ENCODE assay signal across 25 mouse cellular contexts in the genomic region with DNA sequence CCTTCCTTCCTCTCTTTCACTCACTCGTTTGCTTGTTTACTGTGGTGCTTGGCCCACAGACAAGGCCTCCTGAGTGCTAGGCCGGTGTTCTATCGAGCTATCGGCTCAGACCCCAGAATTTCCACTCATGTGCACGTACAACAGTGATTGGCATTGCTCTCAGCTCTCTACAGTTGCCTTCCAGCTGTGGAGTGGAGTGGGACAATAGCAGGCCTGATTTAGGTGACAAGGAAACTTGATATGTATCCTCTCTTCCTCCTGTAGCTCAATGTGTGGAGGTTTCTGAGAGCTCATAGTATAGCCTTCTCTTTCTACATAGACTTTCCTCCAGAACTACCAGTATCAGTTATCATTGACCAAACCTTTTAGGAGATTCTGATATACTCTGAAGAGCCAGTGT.
A peak's percentile ranks its signal among the peaks of the same experiment; 100 is the strongest.
DNase-seq lines count a peak whose midpoint lies in the region; ATAC-seq lines count a peak whose summit lies in the region.
"Had no signal": no experiment of that assay in that cellular context is flagged by ENCODE, and none has a peak within 500 bp of the region (broad histone marks: within the 10 kb centered on the region; RNA-seq: fewer than 3 reads in every experiment).

No protein-coding gene starts in this region.

- peaks cover 10% of the 10 kb centered on the region for H3K4me1 ChIP-seq in hindbrain, embryonic 10.5 days (replicated peaks)
- no peaks in the 10 kb centered on the region for H3K4me1 ChIP-seq in hindbrain, embryonic 14.5 days (replicated peaks; ENCODE audit: control insufficient read depth, insufficient read depth, low read length)
- no peaks in the 10 kb centered on the region for H3K4me1 ChIP-seq in midbrain, embryonic 11.5 days (ENCODE audit: control insufficient read depth, insufficient read depth, low read length)
- no peaks in the 10 kb centered on the region; the same call in 1 of the 2 replicates for H3K4me1 ChIP-seq in midbrain, embryonic 13.5 days (replicated peaks)
- peaks cover 14% of the 10 kb centered on the region; the same call in 1 of the 2 replicates for H3K4me1 ChIP-seq in limb, embryonic 10.5 days
- H3K4me1 ChIP-seq: embryonic facial prominence, embryonic 15.5 days; forebrain, embryonic 15.5 days; hindbrain, embryonic 15.5 days had no signal

- 78% methylated on average over 5 of the region's 5 CpGs for WGBS in hindbrain, embryonic 10.5 days
- 82% methylated on average over 5 of the region's 5 CpGs for WGBS in hindbrain, embryonic 14.5 days
- 72% methylated on average over 5 of the region's 5 CpGs for WGBS in midbrain, embryonic 11.5 days
- WGBS in midbrain, embryonic 13.5 days, result 81% methylated on average over 5 of the region's 5 CpGs
- 88% methylated on average over 5 of the region's 5 CpGs for WGBS in limb, embryonic 10.5 days

- intact Hi-C loops in left cerebral cortex, postnatal 10 days (cut with DNase I), result no loop called here

- H3K36me3 ChIP-seq in hindbrain, embryonic 10.5 days, result peaks cover 3% of the 10 kb centered on the region; the same call in 1 of the 2 replicates
- H3K36me3 ChIP-seq in hindbrain, embryonic 14.5 days (replicated peaks; ENCODE audit: control insufficient read depth, insufficient read depth), result no peaks in the 10 kb centered on the region
- no peaks in the 10 kb centered on the region for H3K36me3 ChIP-seq in midbrain, embryonic 11.5 days (ENCODE audit: control insufficient read depth, insufficient read depth, low read length)
- no peaks in the 10 kb centered on the region for H3K36me3 ChIP-seq in midbrain, embryonic 13.5 days
- H3K36me3 ChIP-seq in limb, embryonic 10.5 days, result no peaks in the 10 kb centered on the region
- H3K36me3 ChIP-seq: embryonic facial prominence, embryonic 15.5 days; forebrain, embryonic 12.5 days; forebrain, embryonic 15.5 days; heart, embryonic 12.5 days; heart, embryonic 15.5 days; hindbrain, embryonic 15.5 days had no signal

- H3K9ac ChIP-seq in hindbrain, embryonic 14.5 days, result no peak overlapping the region
- no peak overlapping the region for H3K9ac ChIP-seq in midbrain, embryonic 11.5 days (ENCODE audit: low read length)
- H3K9ac ChIP-seq in midbrain, embryonic 13.5 days (replicated peaks), result no peak overlapping the region
- H3K9ac ChIP-seq: embryonic facial prominence, embryonic 15.5 days; forebrain, embryonic 12.5 days; forebrain, embryonic 15.5 days; heart, embryonic 12.5 days; heart, embryonic 15.5 days; hindbrain, embryonic 15.5 days had no signal

- no peak overlapping the region for H3K4me2 ChIP-seq in hindbrain, embryonic 14.5 days (replicated peaks)
- H3K4me2 ChIP-seq in midbrain, embryonic 11.5 days, result no peak overlapping the region
- H3K4me2 ChIP-seq in midbrain, embryonic 13.5 days (replicated peaks), result no peak overlapping the region
- H3K4me2 ChIP-seq: embryonic facial prominence, embryonic 15.5 days; forebrain, embryonic 12.5 days; forebrain, embryonic 15.5 days; heart, embryonic 12.5 days; heart, embryonic 15.5 days; hindbrain, embryonic 15.5 days had no signal

- H3K9me3 ChIP-seq in hindbrain, embryonic 10.5 days, result no peaks in the 10 kb centered on the region
- no peaks in the 10 kb centered on the region for H3K9me3 ChIP-seq in hindbrain, embryonic 14.5 days (ENCODE audit: control insufficient read depth, low read length)
- H3K9me3 ChIP-seq in midbrain, embryonic 11.5 days (ENCODE audit: control insufficient read depth, low read length), result no peaks in the 10 kb centered on the region
- no peaks in the 10 kb centered on the region for H3K9me3 ChIP-seq in midbrain, embryonic 13.5 days
- no peaks in the 10 kb centered on the region for H3K9me3 ChIP-seq in limb, embryonic 10.5 days (replicated peaks)
- H3K9me3 ChIP-seq: embryonic facial prominence, embryonic 15.5 days; forebrain, embryonic 12.5 days; forebrain, embryonic 15.5 days; heart, embryonic 12.5 days; heart, embryonic 15.5 days; hindbrain, embryonic 15.5 days had no signal

- ATAC-seq in hindbrain, embryonic 14.5 days (ENCODE audit: low FRiP score), result no peak
- no peak for ATAC-seq in midbrain, embryonic 11.5 days (ENCODE audit: low FRiP score)
- no peak for ATAC-seq in midbrain, embryonic 13.5 days
- ATAC-seq: CD4-positive, CD25-positive, alpha-beta regulatory T cell, adult 4 months; forebrain, embryonic 15.5 days had no signal

- 0 out of 2 replicates have a peak overlapping the region, but pooled peaks have one; percentile 40 for H3K27ac ChIP-seq in hindbrain, embryonic 10.5 days
- H3K27ac ChIP-seq in hindbrain, embryonic 14.5 days, result no peak overlapping the region
- H3K27ac ChIP-seq in midbrain, embryonic 11.5 days (ENCODE audit: low read depth, low read length), result no peak overlapping the region
- H3K27ac ChIP-seq in midbrain, embryonic 13.5 days, result no peak overlapping the region
- peak overlapping the region; percentile 56; the same call in 1 of the 2 replicates for H3K27ac ChIP-seq in limb, embryonic 10.5 days
- H3K27ac ChIP-seq: embryonic facial prominence, embryonic 15.5 days; forebrain, embryonic 12.5 days; forebrain, embryonic 15.5 days; heart, adult 2 months; heart, embryonic 15.5 days; hindbrain, embryonic 15.5 days had no signal

- no peak overlapping the region for H3K4me3 ChIP-seq in hindbrain, embryonic 10.5 days
- no peak overlapping the region for H3K4me3 ChIP-seq in hindbrain, embryonic 14.5 days (replicated peaks; ENCODE audit: low read length)
- no peak overlapping the region for H3K4me3 ChIP-seq in midbrain, embryonic 11.5 days (ENCODE audit: low read depth, low read length)
- H3K4me3 ChIP-seq in midbrain, embryonic 13.5 days (replicated peaks), result no peak overlapping the region
- H3K4me3 ChIP-seq in limb, embryonic 10.5 days, result no peak overlapping the region
- H3K4me3 ChIP-seq: embryonic facial prominence, embryonic 15.5 days; forebrain, embryonic 12.5 days; forebrain, embryonic 15.5 days; heart, adult 2 months; heart, embryonic 12.5 days; heart, embryonic 15.5 days; hindbrain, embryonic 15.5 days had no signal

- H3K27me3 ChIP-seq in hindbrain, embryonic 10.5 days (ENCODE audit: insufficient read depth, poor library complexity, severe bottlenecking), result no peaks in the 10 kb centered on the region
- H3K27me3 ChIP-seq in hindbrain, embryonic 14.5 days (ENCODE audit: control insufficient read depth, insufficient read depth, low read length), result no peaks in the 10 kb centered on the region
- H3K27me3 ChIP-seq in midbrain, embryonic 11.5 days (ENCODE audit: control insufficient read depth, insufficient read depth, low read length), result no peaks in the 10 kb centered on the region
- H3K27me3 ChIP-seq in midbrain, embryonic 13.5 days, result no peaks in the 10 kb centered on the region
- H3K27me3 ChIP-seq in limb, embryonic 10.5 days (ENCODE audit: low read depth, poor library complexity, severe bottlenecking), result no peaks in the 10 kb centered on the region
- H3K27me3 ChIP-seq: embryonic facial prominence, embryonic 15.5 days; forebrain, embryonic 12.5 days; forebrain, embryonic 15.5 days; heart, embryonic 12.5 days; heart, embryonic 15.5 days; hindbrain, embryonic 15.5 days had no signal

- no peak for DNase-seq in hindbrain, embryonic 10.5 days (ENCODE audit: low spot score)
- no peak for DNase-seq in hindbrain, embryonic 14.5 days (ENCODE audit: low spot score)
- DNase-seq in midbrain, embryonic 11.5 days (ENCODE audit: low spot score, missing footprints), result peak; percentile 77
- DNase-seq in limb, embryonic 10.5 days (ENCODE audit: low spot score), result no peak
- DNase-seq in left cerebral cortex, postnatal 10 days (ENCODE audit: extremely low spot score in 1 of 2, low spot score in 2 of 2), result no peak
- DNase-seq: adrenal gland, adult 2 months; adrenal gland, postnatal 14 days; cerebellum, adult 11-12 months; cerebellum, adult 8-10 months; cerebellum, postnatal 10 days; cerebellum, postnatal 36 days; embryo, embryonic 11 days; gastrocnemius, postnatal 10 days; gastrocnemius, postnatal 36 days; heart, adult 2 months; heart, postnatal 10 days; heart, postnatal 36 days had no signal

Comparison
In these comparisons a context has a peak if more than half of its experiments do, and no peak if none do; other contexts are left out.
1. H3K27ac ChIP-seq: peak in hindbrain, embryonic 10.5 days (single experiment) and limb, embryonic 10.5 days (single experiment); none in hindbrain, embryonic 14.5 days (single experiment), midbrain, embryonic 11.5 days (single experiment) and midbrain, embryonic 13.5 days (single experiment).